Mouse (Mus musculus) limb, embryonic 14.5 days (tissue): ENCODE measurements around the gene Nat8f7. TPM values are rescaled to one million over a fixed set of nuclear protein-coding genes. Genes with fewer than 3 reads are reported as not detected.
"Not testable (repeated sequence)": the region's sequence is repeated elsewhere in the genome, so short reads cannot be mapped to it uniquely, and the experiment has no call there.

Experiments
- ATAC-seq: fragments of 200-750 bp; cut with Nextera tagmentation; 2 replicates; pipeline ENCODE4 v1.8.0; 2017; ENCODE audit warnings: low read depth, moderate number of reproducible peaks, moderate TSS enrichment; ENCODE audit not compliant: low FRiP score
- DNase-seq: peaks from one replicate; pipeline ENCODE4 v3.0.0-alpha.2; 2015; ENCODE audit warnings: low spot score
- H3K27ac ChIP-seq: fragments of 300-500 bp; sonication (generic); replicated peaks from 2 replicates; pipeline ENCODE4 v1.5.1; 2014; ENCODE audit warnings: low read depth, mild to moderate bottlenecking, low read length, moderate library complexity, mixed read lengths
- H3K27me3 ChIP-seq: fragments of 300-500 bp; sonication (generic); 2 replicates; pipeline ENCODE4 v1.6.1; 2014; ENCODE audit warnings: low read length, mixed read lengths; ENCODE audit not compliant: control insufficient read depth, insufficient read depth
- H3K36me3 ChIP-seq: fragments of 300-500 bp; sonication (generic); 2 replicates; pipeline ENCODE4 v1.6.1; 2014; ENCODE audit warnings: mild to moderate bottlenecking, low read length, moderate library complexity, mixed read lengths; ENCODE audit not compliant: control insufficient read depth, insufficient read depth
- H3K4me1 ChIP-seq: fragments of 300-500 bp; sonication (generic); 2 replicates; pipeline ENCODE4 v1.6.1; 2014; ENCODE audit warnings: antibody characterized with exemption, low read length, mixed read lengths; ENCODE audit not compliant: control insufficient read depth, insufficient read depth
- H3K4me2 ChIP-seq: fragments of 300-500 bp; sonication (generic); replicated peaks from 2 replicates; pipeline ENCODE4 v1.6.1; 2014; ENCODE audit warnings: low read depth, mild to moderate bottlenecking, low read length, moderate library complexity; ENCODE audit not compliant: severe bottlenecking
- H3K4me3 ChIP-seq: fragments of 300-500 bp; sonication (generic); replicated peaks from 2 replicates; pipeline ENCODE4 v1.5.1; 2014; ENCODE audit warnings: low read length
- H3K9ac ChIP-seq: fragments of 300-500 bp; sonication (generic); 2 replicates; pipeline ENCODE4 v1.6.1; 2014; ENCODE audit warnings: mild to moderate bottlenecking, low read depth, low read length, moderate library complexity; ENCODE audit not compliant: severe bottlenecking
- H3K9me3 ChIP-seq: fragments of 300-500 bp; sonication (generic); 2 replicates; pipeline ENCODE4 v1.6.1; 2016; ENCODE audit warnings: low read length; ENCODE audit not compliant: control insufficient read depth
- WGBS: fragments of 180-500 bp; shearing (Covaris S2); extraction: QIAGEN DNeasy Blood & Tissue Kit; methylation state at CpG from one replicate; pipeline ENCODE4 v1.1.7; 2014; 5-methylcytosine and 5-hydroxymethylcytosine counted together
- microRNA-seq: library from miRNA; unstranded; fragments of <30 nt; microRNA quantifications from one replicate; pipeline ENCODE4, GENCODE M21; 2016
- polyA plus RNA-seq, 2 experiments: library from polyadenylated mRNA; depleted of rRNA in 1 of 2; stranded (reverse) in 1 of 2; unstranded in 1 of 2; fragments of >200 nt; fragmentation: Nextera tagmentation in 1 of 2; extraction: Ambion mirVana in 1 of 2; gene quantifications; 2 replicates each; pipeline versions ENCODE4 v1.2.1 to v1.2.3; 2012 to 2014

The Nat8f7 gene
- polyA plus RNA-seq (2012; rRNA removed) (0.04 and 0.15 TPM in 2 replicates), polyA plus RNA-seq (2014; fragmentation: Nextera tagmentation; extraction: Ambion mirVana) (not detected in 2 replicates)

- H3K36me3 ChIP-seq, H3K27me3 ChIP-seq, H3K9ac ChIP-seq, DNase-seq, H3K4me3 ChIP-seq, H3K4me1 ChIP-seq, H3K9me3 ChIP-seq, H3K4me2 ChIP-seq, ATAC-seq, H3K27ac ChIP-seq: not testable (repeated sequence)
- WGBS = 83% methylated on average over 9 of the region's 10 CpGs
Measured at GRCm38 (mm10) chr6:85713105-85713504, at the start of gene Nat8f7. Nat8f7 (minus strand) TSS chr6:85713205.

- ATAC-seq, H3K36me3 ChIP-seq, H3K27ac ChIP-seq, H3K27me3 ChIP-seq, H3K4me2 ChIP-seq, H3K9me3 ChIP-seq, DNase-seq, H3K9ac ChIP-seq, H3K4me3 ChIP-seq, H3K4me1 ChIP-seq: not testable (repeated sequence)
- 100% methylated on average over 1 of the region's 2 CpGs for WGBS
Measured at GRCm38 (mm10) chr6:85762678-85763077, 49.7 kb upstream of the Nat8f7 start.

- not testable (repeated sequence) for H3K27ac ChIP-seq, H3K36me3 ChIP-seq, H3K4me2 ChIP-seq, DNase-seq, H3K27me3 ChIP-seq, H3K4me1 ChIP-seq, H3K9ac ChIP-seq, ATAC-seq, H3K4me3 ChIP-seq, H3K9me3 ChIP-seq
- 74% methylated on average over 2 of the region's 6 CpGs for WGBS
Measured at GRCm38 (mm10) chr6:85755705-85756249, 42.8 kb upstream of the Nat8f7 start.

GRCm38 (mm10) chr6:85709607-85710006 is 3.4 kb downstream of the Nat8f7 start:
- no CpG with 5 or more reads among the region's 1 CpGs for WGBS
- not testable (repeated sequence) for H3K9ac ChIP-seq, DNase-seq, H3K4me1 ChIP-seq, H3K4me3 ChIP-seq, H3K4me2 ChIP-seq, H3K27me3 ChIP-seq, H3K36me3 ChIP-seq, H3K27ac ChIP-seq, H3K9me3 ChIP-seq, ATAC-seq

GRCm38 (mm10) chr6:85709206-85709605 is 3.8 kb downstream of the Nat8f7 start:
- H3K27ac ChIP-seq, ATAC-seq, H3K36me3 ChIP-seq, H3K9me3 ChIP-seq, H3K27me3 ChIP-seq, H3K4me2 ChIP-seq, DNase-seq, H3K4me1 ChIP-seq, H3K4me3 ChIP-seq, H3K9ac ChIP-seq: not testable (repeated sequence)
- WGBS = 90% methylated on average over 5 of the region's 5 CpGs

- H3K9ac ChIP-seq, H3K36me3 ChIP-seq, H3K4me2 ChIP-seq, H3K4me3 ChIP-seq, H3K4me1 ChIP-seq, DNase-seq, ATAC-seq, H3K9me3 ChIP-seq, H3K27me3 ChIP-seq, H3K27ac ChIP-seq: not testable (repeated sequence)
- WGBS = 66% methylated on average over 2 of the region's 4 CpGs
Measured at GRCm38 (mm10) chr6:85701943-85702342, 11.1 kb downstream of the Nat8f7 start.

Small RNA genes within 50 kb of the gene (microRNA-seq; reads per million reads assigned to microRNA genes)
- gene Gm27317 = not detected

Other genes starting within 250 kb of the Nat8f7 start
- gene Fbxo41, start 210.2 kb downstream of the Nat8f7 start, polyA plus RNA-seq (2012; rRNA removed) = 1.7 and 2.5 TPM in 2 replicates
- 0.45 and 0.48 TPM in 2 replicates for gene Fbxo41, start 210.2 kb downstream of the Nat8f7 start, polyA plus RNA-seq (2014; fragmentation: Nextera tagmentation; extraction: Ambion mirVana)
- gene Egr4, start 199.6 kb downstream of the Nat8f7 start, polyA plus RNA-seq (2012; rRNA removed) = 0.05 and 0.08 TPM in 2 replicates
- not detected in 2 replicates for gene Egr4, start 199.6 kb downstream of the Nat8f7 start, polyA plus RNA-seq (2014; fragmentation: Nextera tagmentation; extraction: Ambion mirVana)
- 4.7 and 4.9 TPM in 2 replicates for gene Alms1, start 125.7 kb downstream of the Nat8f7 start, polyA plus RNA-seq (2012; rRNA removed)
- 4.5 and 6.2 TPM in 2 replicates for gene Alms1, start 125.7 kb downstream of the Nat8f7 start, polyA plus RNA-seq (2014; fragmentation: Nextera tagmentation; extraction: Ambion mirVana)
- gene Nat8f3, start 52.5 kb upstream of the Nat8f7 start, polyA plus RNA-seq (2012; rRNA removed) = 0.08 TPM in 1 of 2 replicates, not detected in the other
- not detected in 2 replicates for gene Nat8f3, start 52.5 kb upstream of the Nat8f7 start, polyA plus RNA-seq (2014; fragmentation: Nextera tagmentation; extraction: Ambion mirVana)
- gene Nat8f6, start 107.7 kb upstream of the Nat8f7 start, polyA plus RNA-seq (2012; rRNA removed) = 0.08 and 0.10 TPM in 2 replicates
- not detected in 2 replicates for gene Nat8f6, start 107.7 kb upstream of the Nat8f7 start, polyA plus RNA-seq (2014; fragmentation: Nextera tagmentation; extraction: Ambion mirVana)
- 0.18 TPM in 1 of 2 replicates, not detected in the other for gene Nat8f5, start 107.8 kb upstream of the Nat8f7 start, polyA plus RNA-seq (2012; rRNA removed)
- gene Nat8f5, start 107.8 kb upstream of the Nat8f7 start, polyA plus RNA-seq (2014; fragmentation: Nextera tagmentation; extraction: Ambion mirVana) = not detected in 2 replicates
- gene Nat8, start 118.9 kb upstream of the Nat8f7 start, polyA plus RNA-seq (2012; rRNA removed) = 0.10 TPM in 1 of 2 replicates, not detected in the other
- 0.18 TPM in 1 of 2 replicates, not detected in the other for gene Nat8, start 118.9 kb upstream of the Nat8f7 start, polyA plus RNA-seq (2014; fragmentation: Nextera tagmentation; extraction: Ambion mirVana)
- 0.06 TPM in 1 of 2 replicates, not detected in the other for gene Nat8f2, start 156.0 kb upstream of the Nat8f7 start, polyA plus RNA-seq (2012; rRNA removed)
- gene Nat8f2, start 156.0 kb upstream of the Nat8f7 start, polyA plus RNA-seq (2014; fragmentation: Nextera tagmentation; extraction: Ambion mirVana) = not detected in 2 replicates
- gene Nat8f4, start 191.7 kb upstream of the Nat8f7 start, polyA plus RNA-seq (2012; rRNA removed) = 1.7 TPM in 2 replicates
- 1.9 and 2.0 TPM in 2 replicates for gene Nat8f4, start 191.7 kb upstream of the Nat8f7 start, polyA plus RNA-seq (2014; fragmentation: Nextera tagmentation; extraction: Ambion mirVana)
- 27.2 and 30.1 TPM in 2 replicates for gene Tprkb, start 198.7 kb upstream of the Nat8f7 start, polyA plus RNA-seq (2012; rRNA removed)
- gene Tprkb, start 198.7 kb upstream of the Nat8f7 start, polyA plus RNA-seq (2014; fragmentation: Nextera tagmentation; extraction: Ambion mirVana) = 25.8 and 31.5 TPM in 2 replicates
- 7.7 and 9.4 TPM in 2 replicates for gene Nat8f1, start 202.5 kb upstream of the Nat8f7 start, polyA plus RNA-seq (2012; rRNA removed)
- 6.9 and 7.0 TPM in 2 replicates for gene Nat8f1, start 202.5 kb upstream of the Nat8f7 start, polyA plus RNA-seq (2014; fragmentation: Nextera tagmentation; extraction: Ambion mirVana)
- 115 and 130 TPM in 2 replicates for gene Dusp11, start 248.5 kb upstream of the Nat8f7 start, polyA plus RNA-seq (2012; rRNA removed)
- 46.3 and 56.4 TPM in 2 replicates for gene Dusp11, start 248.5 kb upstream of the Nat8f7 start, polyA plus RNA-seq (2014; fragmentation: Nextera tagmentation; extraction: Ambion mirVana)